Mouse (Mus musculus) testis, adult 2 months (tissue): ENCODE measurements around the gene Cd109. TPM values are rescaled to one million over a fixed set of nuclear protein-coding genes. Genes with fewer than 3 reads are reported as not detected.

Experiments used
- H3K27ac ChIP-seq: fragments of 200-500 bp; 2 replicates; pipeline ENCODE4 v1.5.1; 2012; ENCODE audit warnings: low read depth, low read length; ENCODE audit not compliant: control insufficient read depth, insufficient read depth
- H3K27me3 ChIP-seq: fragments of 200-500 bp; 2 replicates; pipeline ENCODE4 v1.6.1; 2012; ENCODE audit warnings: mild to moderate bottlenecking, low read length, moderate library complexity; ENCODE audit not compliant: control insufficient read depth, insufficient read depth
- H3K36me3 ChIP-seq: fragments of 200-500 bp; 2 replicates; pipeline ENCODE4 v1.6.1; 2012; ENCODE audit warnings: mild to moderate bottlenecking, low read length; ENCODE audit not compliant: control insufficient read depth, insufficient read depth
- H3K4me1 ChIP-seq: fragments of 200-500 bp; 2 replicates; pipeline ENCODE4 v1.6.1; 2012; ENCODE audit warnings: low read length; ENCODE audit not compliant: control insufficient read depth, insufficient read depth
- H3K4me3 ChIP-seq: fragments of 200-500 bp; 2 replicates; pipeline ENCODE4 v1.5.1; 2012; ENCODE audit warnings: low read depth, mild to moderate bottlenecking, low read length, moderate library complexity, mixed read lengths; ENCODE audit not compliant: control insufficient read depth
- CTCF ChIP-seq: fragments of 200-500 bp; IDR thresholded peaks from 2 replicates; pipeline ENCODE4 v1.5.1; 2012; ENCODE audit warnings: low read depth, mild to moderate bottlenecking, inconsistent platforms, low read length, moderate library complexity; ENCODE audit not compliant: control insufficient read depth, insufficient read depth, insufficient replicate concordance
- POLR2A ChIP-seq: fragments of 200-500 bp; IDR thresholded peaks from 2 replicates; pipeline ENCODE4 v1.6.1; 2012; ENCODE audit warnings: low read depth, mild to moderate bottlenecking, inconsistent platforms, low read length, moderate library complexity; ENCODE audit not compliant: control insufficient read depth
- polyA plus RNA-seq: library from polyadenylated mRNA; depleted of rRNA; stranded (reverse); fragments of >200 nt; gene quantifications from 2 replicates; pipeline ENCODE4 v1.2.3, GENCODE M21; 2012; rRNA removed

Gene Cd109
- 6.1 and 7.6 TPM in 2 replicates for polyA plus RNA-seq

- Histone ChIP-seq H3K27ac (no peak within 1 kb of the TSS), H3K4me3 (peak within 1 kb of the TSS; percentile 91), H3K4me1 (peaks cover 15% of the 10 kb centered on the region), H3K36me3 (no peaks in the 10 kb centered on the region), H3K27me3 (peaks cover 7% of the 10 kb centered on the region)
- TF ChIP-seq CTCF (no peak), POLR2A (peak; percentile 54; the same call in 1 of the 2 replicates)
These were observed at the start of gene Cd109 for GRCm38 (mm10) chr9:78615401-78616021. TSS of gene Cd109 (plus strand) at chr9:78615546.

GRCm38 (mm10) chr9:78569934-78570333 is 45.4 kb upstream of the Cd109 start:
- H3K4me3 ChIP-seq, result no peak overlapping the region
- H3K27me3 ChIP-seq, result no peaks in the 10 kb centered on the region
- H3K36me3 ChIP-seq, result no peaks in the 10 kb centered on the region; the same call in 1 of the 2 replicates
- H3K27ac ChIP-seq, result no peak overlapping the region
- no peak for TF ChIP-seq POLR2A
- no peak for TF ChIP-seq CTCF
- H3K4me1 ChIP-seq, result no peaks in the 10 kb centered on the region

- TF ChIP-seq POLR2A, result no peak
- no peak for TF ChIP-seq CTCF
- no peak overlapping the region for H3K27ac ChIP-seq
- H3K36me3 ChIP-seq, result no peaks in the 10 kb centered on the region
- no peak overlapping the region for H3K4me3 ChIP-seq
- H3K27me3 ChIP-seq, result no peaks in the 10 kb centered on the region
- no peaks in the 10 kb centered on the region for H3K4me1 ChIP-seq
These were observed 38.9 kb upstream of the Cd109 start for GRCm38 (mm10) chr9:78576466-78576865.

- Histone ChIP-seq H3K27me3 (no peaks in the 10 kb centered on the region), H3K4me1 (no peaks in the 10 kb centered on the region), H3K27ac (no peak overlapping the region), H3K4me3 (no peak overlapping the region), H3K36me3 (no peaks in the 10 kb centered on the region)
- TF ChIP-seq POLR2A, result no peak
- TF ChIP-seq CTCF, result no peak
These were observed 36.5 kb upstream of the Cd109 start for GRCm38 (mm10) chr9:78578824-78579223.

GRCm38 (mm10) chr9:78579644-78580396 is 35.5 kb upstream of the Cd109 start:
- Histone ChIP-seq H3K36me3 (no peaks in the 10 kb centered on the region), H3K4me1 (no peaks in the 10 kb centered on the region), H3K27ac (no peak overlapping the region), H3K4me3 (no peak overlapping the region), H3K27me3 (no peaks in the 10 kb centered on the region)
- TF ChIP-seq POLR2A (no peak), CTCF (no peak)

- no peaks in the 10 kb centered on the region for H3K27me3 ChIP-seq
These were observed 28.0 kb upstream of the Cd109 start for GRCm38 (mm10) chr9:78587218-78587883.

GRCm38 (mm10) chr9:78587914-78588313 is 27.4 kb upstream of the Cd109 start, which contains the start of gene Slc17a5:
TSS of gene Slc17a5 (minus strand) at chr9:78588041.
- H3K27me3 ChIP-seq, result no peaks in the 10 kb centered on the region
- H3K4me3 ChIP-seq, result peak within 1 kb of the TSS; percentile 87
- peaks cover 8% of the 10 kb centered on the region for H3K4me1 ChIP-seq
- no peaks in the 10 kb centered on the region for H3K36me3 ChIP-seq
- TF ChIP-seq CTCF (no peak), POLR2A (peak; percentile 70)
- H3K27ac ChIP-seq, result no peak within 1 kb of the TSS

More at GRCm38 (mm10) chr9:78587218-78587883, 28.0 kb upstream of the Cd109 start:
- Histone ChIP-seq H3K27ac (no peak overlapping the region), H3K36me3 (no peaks in the 10 kb centered on the region), H3K4me1 (peaks cover 8% of the 10 kb centered on the region), H3K4me3 (peak overlapping the region; percentile 87)
- no peak for TF ChIP-seq CTCF
- no peak for TF ChIP-seq POLR2A
